Mouse (Mus musculus) spleen, adult 18-20 months (tissue): ENCODE measurements around the gene Inmt.

Experiments used
- DNase-seq, 2 experiments: peaks; one replicate each; pipeline ENCODE4 v3.0.0; 2022; ENCODE audit warnings: mixed read lengths in 2 of 2

The Inmt gene

DNA sequence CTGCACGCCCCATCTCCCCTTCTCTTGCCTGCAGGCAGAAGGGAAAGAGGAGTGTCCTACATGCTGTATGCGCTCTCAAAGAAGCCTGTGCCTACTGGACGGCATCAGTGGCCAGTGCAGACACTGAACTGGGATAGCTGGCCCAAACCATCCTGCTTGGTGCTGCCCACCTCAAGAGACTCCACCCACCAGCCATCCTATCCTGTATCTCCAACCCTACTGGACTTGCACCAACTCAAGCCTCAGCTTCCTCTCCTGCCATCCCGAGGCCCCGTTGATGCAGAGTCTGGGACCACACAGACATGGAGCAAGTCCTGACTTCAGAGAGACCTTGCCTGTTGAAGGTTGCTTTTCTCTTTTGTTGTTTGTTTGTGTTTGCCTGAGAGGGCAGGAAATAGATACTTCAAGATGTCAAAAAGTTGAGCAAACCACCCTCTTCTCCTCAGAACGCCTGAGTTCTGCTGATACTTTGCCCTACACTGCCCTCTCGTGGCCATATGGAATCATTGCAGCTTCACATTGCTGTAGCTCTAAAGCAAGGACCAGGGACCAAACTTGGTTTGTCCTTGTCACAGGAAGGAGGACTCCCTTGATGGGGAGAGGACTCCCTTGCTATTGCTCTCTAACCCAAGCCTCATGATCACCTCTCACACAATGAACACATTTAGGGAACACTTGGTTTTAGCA, 7.9 kb downstream of the Inmt start:
- DNase-seq, result peak; percentile 25 to 68

DNA sequence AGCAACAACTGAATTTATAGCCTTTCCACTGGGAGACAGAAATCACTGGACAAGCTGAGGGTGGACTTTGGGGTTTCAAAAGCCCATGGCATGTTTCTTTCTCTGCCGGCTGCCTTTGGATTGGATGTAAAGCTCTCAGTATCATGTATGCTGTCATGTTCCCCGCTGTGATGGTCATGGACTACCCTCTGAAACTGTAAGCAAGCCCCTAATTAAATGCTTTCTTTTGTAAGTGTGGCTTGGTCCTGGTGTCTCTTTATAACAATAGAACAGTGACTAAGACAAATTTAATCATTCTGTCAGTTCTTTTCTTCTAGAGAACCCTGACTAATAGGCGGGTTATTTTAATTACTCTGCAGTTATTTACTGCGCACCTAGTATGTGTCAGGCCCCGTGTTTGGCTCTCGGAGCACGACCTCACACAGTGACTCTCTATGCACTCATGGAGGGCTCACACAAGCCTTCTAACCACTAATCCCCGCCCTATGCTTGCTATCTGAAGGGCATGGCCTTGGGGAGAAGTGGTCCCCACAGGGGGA, 11.7 kb downstream of the Inmt start:
- no peak for DNase-seq

DNA sequence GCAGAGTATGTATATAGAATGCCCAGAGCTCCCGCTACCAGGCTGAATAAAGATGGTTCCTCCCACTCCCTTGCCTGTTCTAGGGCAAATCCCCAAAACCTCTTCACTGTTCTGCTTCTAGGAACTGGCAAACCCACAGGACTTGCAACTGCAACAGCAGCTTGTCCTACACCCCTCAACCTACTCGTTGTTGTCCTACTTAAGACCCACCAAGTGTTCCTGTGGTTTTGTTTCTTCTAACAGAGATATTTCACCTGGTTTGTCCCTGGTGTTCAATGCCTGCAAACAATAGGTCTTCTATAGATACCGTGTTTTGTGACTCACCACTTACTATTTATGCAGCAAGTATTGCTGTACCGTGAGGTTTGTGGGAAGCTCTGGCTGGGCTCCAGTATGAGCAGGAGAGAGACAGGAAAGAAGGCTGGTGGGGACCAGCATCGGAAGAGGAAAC, 13.5 kb downstream of the Inmt start:
- no peak for DNase-seq

DNA sequence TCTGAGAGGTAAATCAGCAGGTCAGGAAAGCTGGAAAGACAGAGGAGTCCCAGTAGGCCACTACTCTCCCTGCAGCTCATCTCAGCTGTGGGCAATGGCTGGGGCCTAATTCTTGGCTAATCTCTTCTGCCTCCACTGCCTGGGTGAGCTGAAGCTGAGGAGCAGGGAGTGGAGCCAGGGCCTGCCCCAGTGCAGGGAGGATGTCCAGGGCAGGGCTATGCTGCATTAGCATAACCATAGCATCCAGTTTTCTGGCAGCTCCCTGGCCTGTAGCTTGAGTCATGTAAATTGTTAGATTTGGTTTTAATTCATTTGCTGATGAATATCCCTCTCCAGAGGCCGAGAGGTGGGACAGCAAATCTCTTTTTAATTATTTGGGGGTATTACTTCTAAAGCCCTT, 15.6 kb downstream of the Inmt start:
- DNase-seq, result no peak

DNA sequence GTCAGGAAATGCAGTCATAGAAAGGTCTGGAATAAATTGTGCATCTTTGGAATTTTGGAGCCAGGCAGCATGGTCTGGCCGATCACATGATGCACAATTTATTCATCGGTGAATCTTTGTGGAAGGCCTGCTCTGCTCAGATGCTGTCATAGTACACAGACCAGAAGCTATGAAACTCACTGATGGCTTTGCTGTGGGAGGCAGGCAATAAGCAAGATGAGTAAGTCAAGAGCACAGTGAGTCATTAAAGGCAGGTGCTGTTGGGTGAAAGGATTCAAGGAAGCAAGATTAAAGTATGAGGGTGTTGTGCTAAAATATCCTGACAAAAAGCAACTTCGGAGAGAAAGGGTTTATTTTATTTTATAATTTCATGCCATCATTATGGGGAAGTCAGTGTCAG, 22.6 kb downstream of the Inmt start:
- no peak for DNase-seq

DNA sequence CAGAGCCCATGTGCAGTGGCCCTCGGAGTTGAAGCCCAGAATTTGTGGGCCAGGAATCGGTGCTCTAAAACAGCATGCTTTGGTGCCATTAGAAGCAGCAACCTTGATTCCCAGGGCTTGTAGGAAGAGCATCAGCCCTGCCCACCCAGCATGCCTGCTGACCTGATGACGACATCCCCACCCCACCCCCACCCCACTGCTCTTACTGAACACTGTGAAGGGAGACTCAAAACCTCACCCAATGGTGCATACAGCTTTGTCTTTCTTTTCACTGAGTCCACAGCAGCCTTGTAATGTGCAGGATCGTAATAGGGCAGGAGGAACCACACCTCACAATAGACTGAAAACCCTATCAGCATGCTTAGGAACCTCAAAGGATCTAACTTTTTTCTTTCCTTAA, 28.7 kb downstream of the Inmt start:
- no peak for DNase-seq

DNA sequence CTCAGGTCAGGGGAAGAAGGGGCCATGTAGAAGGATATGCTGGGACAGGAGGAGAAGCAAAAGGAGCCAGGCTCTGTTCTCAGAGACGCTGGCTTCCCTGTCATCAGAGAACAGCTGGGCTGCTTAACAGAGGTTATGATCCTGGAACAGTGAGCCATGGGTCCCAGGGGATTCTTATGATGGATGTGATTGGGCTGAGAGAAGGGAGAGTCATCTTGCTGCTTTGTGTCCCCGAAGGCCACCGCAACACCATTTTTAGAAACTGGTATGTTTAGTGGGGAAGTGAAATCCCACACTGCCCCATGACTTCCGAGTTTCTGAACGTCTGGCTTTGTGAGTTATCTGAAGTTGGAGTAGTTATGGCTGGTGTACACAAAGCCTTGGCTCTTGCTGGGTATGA, 29.6 kb downstream of the Inmt start:
- no peak for DNase-seq

DNA sequence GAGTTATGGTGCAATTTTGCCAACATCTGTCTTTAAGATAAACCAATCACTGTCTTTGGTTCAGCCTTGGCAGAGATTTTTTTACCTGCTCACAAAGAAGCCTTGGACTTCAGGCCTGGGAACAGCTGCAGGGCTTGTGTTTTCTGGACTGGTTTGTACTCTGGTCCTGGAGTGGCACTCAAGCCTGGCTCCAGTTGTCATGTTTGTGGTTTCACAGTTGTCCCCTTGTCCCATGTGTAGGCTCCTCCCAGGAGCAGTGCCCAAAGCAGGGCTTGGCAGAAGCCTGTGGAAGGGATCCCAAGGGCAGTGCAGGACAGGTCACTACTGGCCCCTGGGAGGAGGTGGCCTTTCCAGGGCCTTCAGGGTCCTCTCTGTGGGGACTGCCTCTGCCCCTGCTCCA, 36.5 kb downstream of the Inmt start:
- DNase-seq, result no peak

DNA sequence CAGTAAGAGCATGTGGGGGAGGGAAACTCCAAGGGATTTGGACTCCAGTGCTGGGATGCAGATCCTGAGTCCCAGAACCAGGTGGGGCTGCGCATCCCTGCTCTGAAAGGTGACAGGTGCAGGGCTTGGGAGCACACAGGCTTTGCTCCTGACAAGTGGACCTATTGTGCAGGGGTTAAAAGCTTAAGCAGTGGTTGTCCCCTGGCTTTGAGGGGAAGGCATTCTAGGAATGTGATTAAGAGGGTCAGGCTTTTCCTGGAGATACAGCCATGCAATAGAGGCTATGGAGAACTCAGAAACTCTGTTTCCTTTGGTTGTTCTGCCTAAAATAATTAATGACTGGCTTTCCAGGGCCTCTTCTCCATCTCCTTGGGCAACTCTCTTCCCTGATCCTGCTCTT, 41.4 kb downstream of the Inmt start:
- no peak for DNase-seq

DNA sequence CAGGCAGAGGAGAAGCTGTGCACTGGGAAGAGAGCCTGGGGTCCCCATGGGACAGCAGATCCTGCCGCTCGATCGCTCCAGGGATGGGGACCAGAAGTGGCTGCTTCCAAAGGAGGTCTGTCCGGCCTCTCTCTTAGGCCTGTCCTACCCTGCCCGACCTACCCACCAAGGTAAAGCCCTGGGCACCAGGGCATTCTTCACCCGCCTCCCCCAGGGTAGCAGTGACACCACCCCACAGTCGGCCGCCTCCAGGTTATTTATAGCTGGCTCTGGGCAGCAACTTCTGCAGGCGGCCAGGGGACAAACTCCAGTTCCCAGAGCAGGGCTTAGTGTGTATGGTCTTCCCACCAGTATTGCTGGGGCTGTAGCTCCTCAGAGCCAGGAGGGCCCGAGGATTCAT, 42.0 kb downstream of the Inmt start, which contains the start of gene Crhr2:
Gene Crhr2 (minus strand): TSS at position 223 of the 400 bp plus-strand sequence.
- DNase-seq, result no peak

DNA sequence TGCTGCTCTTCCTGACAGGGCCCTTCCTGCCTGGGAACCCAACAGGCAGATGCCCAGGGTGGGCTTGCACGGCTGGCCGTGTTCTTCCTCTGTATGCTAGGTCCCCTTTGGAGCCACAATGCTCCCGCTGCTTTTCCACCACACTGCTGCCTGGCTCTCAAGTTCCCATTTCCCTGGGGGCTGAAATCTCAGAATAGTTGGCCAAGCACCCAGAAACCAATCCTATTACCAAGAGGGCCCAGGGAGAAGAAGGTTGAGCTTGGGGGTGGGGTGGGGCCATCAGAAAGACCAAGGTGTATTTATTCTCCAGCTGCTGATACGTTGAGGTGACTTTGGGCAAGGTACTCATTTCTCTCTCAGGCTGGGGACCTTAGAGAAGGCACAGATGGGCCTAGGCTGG, 43.5 kb downstream of the Inmt start:
- no peak for DNase-seq

DNA sequence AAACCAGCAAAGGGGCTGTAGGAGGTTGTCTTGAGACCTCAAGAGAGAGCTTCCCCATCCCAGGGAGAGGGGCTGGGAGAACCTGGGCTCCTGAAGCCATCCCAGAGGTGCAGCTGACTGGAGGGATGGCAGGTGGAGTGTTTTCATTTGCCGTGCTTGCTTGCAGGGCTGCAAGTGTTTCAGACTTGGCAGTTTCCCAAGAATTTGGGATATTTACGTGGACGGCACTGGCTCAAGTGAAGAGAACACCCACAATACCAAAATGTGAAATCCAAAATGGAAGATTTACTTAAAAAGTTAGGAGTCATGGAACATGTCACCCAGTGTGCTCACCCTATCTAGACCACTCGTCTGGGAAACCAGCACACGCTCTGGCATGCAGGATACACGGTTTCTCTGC, 44.2 kb downstream of the Inmt start:
- no peak for DNase-seq

DNA sequence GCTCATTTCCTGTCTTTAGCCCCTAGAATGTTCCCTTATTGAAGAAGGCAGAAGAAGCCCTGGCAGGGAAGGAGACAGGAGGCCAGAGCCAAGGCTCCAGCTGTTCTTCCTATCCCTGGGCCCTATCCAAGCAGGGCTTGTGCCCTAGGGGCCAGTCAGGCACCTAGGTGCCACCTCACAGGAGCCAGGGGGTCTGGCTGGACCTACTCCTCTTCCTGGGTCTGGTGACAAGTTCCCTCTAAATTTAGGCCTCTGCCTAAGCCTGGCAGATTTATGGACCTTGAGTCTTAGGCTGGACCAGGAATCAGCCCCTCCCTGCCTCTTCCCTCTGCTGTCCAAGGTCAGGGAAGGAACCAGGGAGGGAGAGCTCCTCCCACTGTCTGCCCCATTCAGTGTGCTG, 46.5 kb downstream of the Inmt start:
- no peak for DNase-seq

DNA sequence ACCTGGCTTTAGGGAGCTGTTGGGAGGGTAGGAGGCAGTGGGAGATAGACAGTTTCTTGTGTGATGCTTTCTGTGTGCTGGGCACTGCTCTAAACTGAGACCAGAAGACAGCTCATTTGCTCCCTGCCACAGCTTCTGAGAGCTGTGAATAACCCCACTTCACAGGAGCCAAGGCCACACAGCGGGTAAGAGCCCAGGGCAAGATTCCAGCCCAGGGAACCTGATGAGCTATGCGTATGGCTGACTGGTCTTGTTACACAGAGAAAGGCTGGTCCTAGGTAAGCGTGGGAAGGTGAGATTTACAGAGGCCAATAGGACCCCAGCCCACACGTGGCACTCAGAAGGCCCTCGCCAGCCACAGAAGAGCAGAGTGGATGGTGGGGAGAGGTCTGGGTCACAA, 48.3 kb downstream of the Inmt start:
- DNase-seq, result no peak

DNA sequence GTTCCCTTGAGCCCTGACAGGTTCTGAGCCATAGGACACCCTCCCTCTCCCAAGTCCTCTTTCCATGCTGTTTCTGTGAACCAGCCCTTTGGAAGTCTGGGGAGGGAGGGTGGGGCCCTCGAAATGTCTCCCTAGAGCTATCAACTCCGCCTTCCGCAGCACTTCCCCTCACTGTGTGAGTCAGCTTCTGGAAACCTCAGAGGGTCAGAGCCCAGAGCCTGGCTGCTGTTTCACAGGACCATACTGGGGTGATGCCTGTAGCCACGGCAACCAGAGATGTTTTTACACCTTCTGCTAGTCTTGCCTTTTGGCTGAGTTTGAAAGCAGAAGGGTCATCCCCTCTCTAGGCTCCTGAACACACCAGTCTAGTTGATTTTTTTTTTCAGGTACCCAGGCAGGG, 51.8 kb downstream of the Inmt start:
- DNase-seq, result no peak
